Mouse (Mus musculus): ENCODE data around the gene Ppp4r2. TPM values are rescaled to one million over a fixed set of nuclear protein-coding genes. Genes with fewer than 3 reads are reported as not detected.
A peak's percentile ranks its signal among the peaks of the same experiment; 100 is the strongest.

The Ppp4r2 gene
- polyA plus RNA-seq, 1 experiment from 2014 or later: 5.6 TPM

DNA sequence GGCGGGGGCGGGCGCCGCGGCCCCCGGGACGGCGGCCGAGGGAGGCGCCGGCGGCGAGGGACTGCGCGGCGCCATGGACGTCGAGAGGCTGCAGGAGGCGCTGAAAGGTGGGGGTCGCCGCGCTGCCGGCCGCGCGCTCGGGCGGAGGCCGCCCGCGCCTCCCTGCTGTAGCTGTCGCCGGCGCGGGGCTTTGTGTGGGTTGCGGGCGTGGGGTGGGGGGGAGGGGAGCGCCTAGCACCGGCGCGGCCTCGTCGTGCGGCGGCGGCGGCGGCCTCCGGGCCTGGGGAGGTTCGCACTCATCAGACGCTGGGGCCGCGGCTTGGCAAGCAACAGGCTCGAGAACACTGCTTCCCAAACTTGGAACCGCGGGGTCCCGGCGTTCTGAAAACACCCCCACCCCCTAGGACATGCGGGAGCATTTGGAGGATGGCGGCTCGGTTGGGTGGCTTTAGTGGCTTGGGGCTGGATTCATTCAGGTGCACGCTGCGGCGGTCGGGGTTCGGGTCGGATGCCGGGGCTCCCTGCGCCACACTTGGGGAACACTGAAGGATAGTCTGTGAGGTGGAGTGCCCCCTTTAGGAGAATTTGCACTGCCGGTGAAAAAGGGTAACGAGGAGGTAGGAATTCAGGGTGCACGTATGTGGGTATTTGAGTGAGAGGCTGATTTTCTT, 524 bp downstream of the Ppp4r2 start:
- Histone ChIP-seq H3K4me1 (ENCODE audit: insufficient read depth) (peaks cover 9% of the 10 kb centered on the region), H3K4me3 (ENCODE audit: low read depth, low read length) (peak overlapping the region; percentile 93), H3K9ac (replicated peaks) (peak overlapping the region; percentile 83), H3K4me2 (ENCODE audit: low read depth, low read length) (peak overlapping the region; percentile 87), H3K36me3 (replicated peaks; ENCODE audit: insufficient read depth, low read length) (peaks cover 24% of the 10 kb centered on the region), H3K27ac (ENCODE audit: low read depth) (peak overlapping the region; percentile 84), H3K27me3 (ENCODE audit: insufficient read depth, low read length) (no peaks in the 10 kb centered on the region), H3K9me3 (ENCODE audit: low read length) (no peaks in the 10 kb centered on the region)
- WGBS (ENCODE audit: insufficient replicate concordance): 2% methylated on average over 36 of the region's 72 CpGs
- ATAC-seq (peak; percentile 85), DNase-seq (peak; percentile 66)
- TF ChIP-seq CTCF (IDR thresholded peaks at IDR 0.05; ENCODE audit: low read depth): peak; percentile 50; the same call in 1 of the 2 replicates
- TF ChIP-seq EP300 (IDR thresholded peaks at IDR 0.05; ENCODE audit: low read depth): no peak

DNA sequence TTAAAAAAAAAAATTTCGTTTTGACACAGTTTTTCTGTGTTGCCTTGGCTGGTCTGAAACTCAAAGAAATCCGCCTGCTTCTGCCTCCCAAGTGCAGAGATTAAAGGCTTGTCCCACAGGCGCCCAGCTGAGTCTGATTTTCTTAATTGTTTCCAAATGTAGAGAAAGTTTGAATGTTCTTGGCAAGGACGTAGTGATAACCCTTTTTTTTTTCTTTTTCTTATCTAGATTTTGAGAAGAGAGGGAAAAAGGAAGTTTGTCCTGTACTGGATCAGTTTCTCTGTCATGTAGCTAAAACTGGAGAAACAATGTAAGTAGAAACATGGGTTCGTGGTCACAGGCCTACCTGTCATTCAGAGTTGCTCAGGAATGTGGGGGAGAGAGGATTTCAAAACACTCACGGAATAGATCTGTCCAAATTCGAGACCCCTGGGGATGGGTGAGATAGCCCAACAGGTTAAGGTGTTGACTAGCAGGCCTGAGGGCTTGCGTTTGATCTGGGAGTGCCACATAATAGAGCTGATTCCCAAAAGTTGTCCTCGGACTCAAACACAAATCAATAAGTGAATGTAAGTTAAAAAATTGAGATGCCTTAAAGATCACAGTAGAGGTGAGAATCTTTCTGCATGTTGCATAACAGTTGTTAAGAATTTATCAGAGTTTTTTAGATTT, 1.2 kb downstream of the Ppp4r2 start:
- ATAC-seq: no peak
- WGBS (ENCODE audit: insufficient replicate concordance): 24% methylated on average over 9 of the region's 9 CpGs
- Histone ChIP-seq H3K9ac (replicated peaks) (peak overlapping the region; percentile 83), H3K9me3 (ENCODE audit: low read length) (no peaks in the 10 kb centered on the region), H3K36me3 (replicated peaks; ENCODE audit: insufficient read depth, low read length) (peaks cover 28% of the 10 kb centered on the region), H3K27ac (ENCODE audit: low read depth) (peak overlapping the region; percentile 84; the same call in 1 of the 2 replicates), H3K4me1 (ENCODE audit: insufficient read depth) (peaks cover 9% of the 10 kb centered on the region), H3K4me3 (ENCODE audit: low read depth, low read length) (peak overlapping the region; percentile 93), H3K4me2 (ENCODE audit: low read depth, low read length) (peak overlapping the region; percentile 87), H3K27me3 (ENCODE audit: insufficient read depth, low read length) (no peaks in the 10 kb centered on the region)
- DNase-seq: no peak
- TF ChIP-seq CTCF (IDR thresholded peaks at IDR 0.05; ENCODE audit: low read depth) (no peak), EP300 (IDR thresholded peaks at IDR 0.05; ENCODE audit: low read depth) (no peak)

- 86% methylated on average over 4 of the region's 4 CpGs for WGBS (ENCODE audit: insufficient replicate concordance)
- peaks cover 34% of the 10 kb centered on the region for H3K36me3 ChIP-seq (replicated peaks; ENCODE audit: insufficient read depth, low read length)
Observed at GRCm38 (mm10) chr6:100845058-100845457, 11.6 kb downstream of the Ppp4r2 start.

GRCm38 (mm10) chr6:100847264-100847663, 13.8 kb downstream of the Ppp4r2 start:
- no peak for ATAC-seq
- H3K4me2 ChIP-seq (ENCODE audit: low read depth, low read length): no peak overlapping the region
- no peak for TF ChIP-seq EP300 (IDR thresholded peaks at IDR 0.05; ENCODE audit: low read depth)
- TF ChIP-seq CTCF (IDR thresholded peaks at IDR 0.05; ENCODE audit: low read depth): no peak
- H3K4me1 ChIP-seq (ENCODE audit: insufficient read depth): peaks cover 23% of the 10 kb centered on the region
- no peak overlapping the region for H3K4me3 ChIP-seq (ENCODE audit: low read depth, low read length)
- 78% methylated on average over 5 of the region's 5 CpGs for WGBS (ENCODE audit: insufficient replicate concordance)
- no peak overlapping the region for H3K27ac ChIP-seq (ENCODE audit: low read depth)
- DNase-seq: no peak
- peaks cover 17% of the 10 kb centered on the region for H3K36me3 ChIP-seq (replicated peaks; ENCODE audit: insufficient read depth, low read length)
- H3K9ac ChIP-seq (replicated peaks): no peak overlapping the region
- H3K9me3 ChIP-seq (ENCODE audit: low read length): no peaks in the 10 kb centered on the region
- H3K27me3 ChIP-seq (ENCODE audit: insufficient read depth, low read length): no peaks in the 10 kb centered on the region

More at GRCm38 (mm10) chr6:100845058-100845457, 11.6 kb downstream of the Ppp4r2 start:
- Histone ChIP-seq H3K9me3 (ENCODE audit: low read length) (no peaks in the 10 kb centered on the region), H3K27me3 (ENCODE audit: insufficient read depth, low read length) (no peaks in the 10 kb centered on the region), H3K27ac (ENCODE audit: low read depth) (no peak overlapping the region), H3K4me2 (ENCODE audit: low read depth, low read length) (no peak overlapping the region), H3K9ac (replicated peaks) (no peak overlapping the region), H3K4me1 (ENCODE audit: insufficient read depth) (peaks cover 6% of the 10 kb centered on the region; the same call in 1 of the 2 replicates), H3K4me3 (ENCODE audit: low read depth, low read length) (no peak overlapping the region)
- no peak for DNase-seq
- ATAC-seq: no peak
- no peak for TF ChIP-seq CTCF (IDR thresholded peaks at IDR 0.05; ENCODE audit: low read depth)
- no peak for TF ChIP-seq EP300 (IDR thresholded peaks at IDR 0.05; ENCODE audit: low read depth)

- no peak overlapping the region for H3K27ac ChIP-seq (ENCODE audit: low read depth)
- H3K4me3 ChIP-seq (ENCODE audit: low read depth, low read length): no peak overlapping the region
- DNase-seq: no peak
- TF ChIP-seq CTCF (IDR thresholded peaks at IDR 0.05; ENCODE audit: low read depth) (no peak), EP300 (IDR thresholded peaks at IDR 0.05; ENCODE audit: low read depth) (no peak)
- H3K4me1 ChIP-seq (ENCODE audit: insufficient read depth): peaks cover 23% of the 10 kb centered on the region
- H3K36me3 ChIP-seq (replicated peaks; ENCODE audit: insufficient read depth, low read length): peaks cover 7% of the 10 kb centered on the region
- H3K9me3 ChIP-seq (ENCODE audit: low read length): no peaks in the 10 kb centered on the region
- no peak overlapping the region for H3K9ac ChIP-seq (replicated peaks)
- WGBS (ENCODE audit: insufficient replicate concordance): 80% methylated on average over 9 of the region's 9 CpGs
- no peak overlapping the region for H3K4me2 ChIP-seq (ENCODE audit: low read depth, low read length)
- ATAC-seq: no peak
- H3K27me3 ChIP-seq (ENCODE audit: insufficient read depth, low read length): no peaks in the 10 kb centered on the region
Observed at GRCm38 (mm10) chr6:100848682-100849375, 15.4 kb downstream of the Ppp4r2 start.

DNA sequence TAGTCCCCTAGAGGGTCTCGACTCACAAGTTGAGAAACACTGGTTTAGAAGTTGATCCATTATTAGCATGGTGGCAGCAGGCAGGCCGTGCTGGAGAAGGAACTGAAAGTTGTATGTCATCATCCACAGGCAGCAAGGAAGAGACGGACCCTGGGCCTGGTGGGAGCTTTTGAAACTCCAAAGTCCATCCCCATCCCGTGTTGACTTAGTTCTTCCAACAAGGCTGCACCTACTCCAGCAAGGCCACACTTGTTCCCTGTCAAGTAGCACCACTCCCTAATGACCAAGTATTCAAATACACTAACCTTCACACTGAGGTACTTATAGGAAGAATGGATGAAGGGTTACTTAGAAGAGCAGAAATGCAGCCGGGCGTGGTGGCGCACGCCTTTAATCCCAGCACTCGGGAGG, 17.3 kb downstream of the Ppp4r2 start:
- DNase-seq (peak; percentile 25), ATAC-seq (peak; percentile 67)
- H3K4me2 ChIP-seq (ENCODE audit: low read depth, low read length): no peak overlapping the region
- peaks cover 7% of the 10 kb centered on the region for H3K36me3 ChIP-seq (replicated peaks; ENCODE audit: insufficient read depth, low read length)
- peaks cover 23% of the 10 kb centered on the region for H3K4me1 ChIP-seq (ENCODE audit: insufficient read depth)
- WGBS (ENCODE audit: insufficient replicate concordance): 61% methylated on average over 9 of the region's 9 CpGs
- no peaks in the 10 kb centered on the region for H3K27me3 ChIP-seq (ENCODE audit: insufficient read depth, low read length)
- no peaks in the 10 kb centered on the region for H3K9me3 ChIP-seq (ENCODE audit: low read length)
- no peak overlapping the region for H3K27ac ChIP-seq (ENCODE audit: low read depth)
- TF ChIP-seq CTCF (IDR thresholded peaks at IDR 0.05; ENCODE audit: low read depth) (no peak), EP300 (IDR thresholded peaks at IDR 0.05; ENCODE audit: low read depth) (no peak)
- no peak overlapping the region for H3K9ac ChIP-seq (replicated peaks)
- H3K4me3 ChIP-seq (ENCODE audit: low read depth, low read length): no peak overlapping the region

Measured in liver, postnatal 0 days (tissue).